Mouse (Mus musculus) right cerebral cortex, postnatal 10 days (tissue): ENCODE measurements at regions not wholly inside any gene's neighbourhood (a gene's known extent, or its start where the extent isn't known, plus 50 kb on each side); places are given as distances from the start of the nearest gene placed in this dataset.

Experiments
- DNase-seq, 2 experiments: peaks; one replicate each; pipeline ENCODE4 v3.0.0; 2021; ENCODE audit warnings: low spot score in 2 of 2

GRCm38 (mm10) chr9:8443315-8443714 is 100.6 kb upstream of the Trpc6 start:
- DNase-seq = peak in 1 of 2 experiments; percentile 23

DNA sequence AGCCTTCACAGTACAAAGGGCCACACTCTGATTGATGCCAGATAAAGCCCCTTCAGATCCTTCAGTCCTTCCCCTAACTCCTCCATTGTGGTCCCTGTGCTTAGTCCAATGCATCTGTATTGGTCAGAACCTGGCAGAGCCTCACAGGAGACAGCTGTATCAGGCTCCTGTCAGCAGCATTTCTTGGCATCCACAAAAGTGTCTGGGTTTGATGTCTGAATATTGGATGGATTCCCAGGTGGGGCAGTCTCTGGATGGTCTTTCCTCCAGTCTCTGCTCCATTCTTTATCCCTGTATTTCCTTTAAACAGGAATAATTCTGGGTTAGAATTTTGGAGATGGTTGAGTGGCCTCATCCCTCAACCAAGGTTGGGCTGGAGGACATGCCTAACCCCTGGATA is 92.5 kb upstream of the Trpc6 start:
- DNase-seq = no peak

GRCm38 (mm10) chr9:8453591-8453990 is 90.4 kb upstream of the Trpc6 start:
- no peak for DNase-seq

GRCm38 (mm10) chr9:8454557-8454956 is 89.4 kb upstream of the Trpc6 start:
- DNase-seq = no peak

DNA sequence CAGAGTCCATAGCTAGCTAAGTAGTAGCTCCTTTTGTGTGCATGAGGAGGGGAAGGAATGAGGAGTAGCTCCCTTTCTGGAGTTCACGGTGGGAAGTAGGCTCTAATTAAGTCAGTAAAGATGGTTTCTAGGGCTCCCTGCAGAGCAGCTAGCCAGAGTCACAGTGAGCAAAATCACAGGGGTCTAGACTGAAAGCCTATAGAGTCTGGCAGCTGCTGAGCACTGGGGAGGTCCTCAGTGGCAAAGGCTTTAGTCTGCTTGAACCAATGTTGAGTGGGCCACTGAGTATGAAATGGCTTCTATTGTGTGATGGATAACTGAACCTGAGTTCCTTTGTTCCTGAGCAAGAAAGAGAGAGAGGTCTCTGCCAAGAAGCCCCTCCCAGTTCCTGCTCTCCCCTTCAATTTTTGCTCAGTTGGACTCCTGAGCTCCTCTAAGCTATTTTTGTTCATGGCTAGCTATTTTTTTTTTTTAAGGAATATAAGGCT is 84.8 kb upstream of the Trpc6 start:
- DNase-seq = no peak

- DNase-seq = no peak
Measured at GRCm38 (mm10) chr9:8461737-8462136, 82.2 kb upstream of the Trpc6 start.

GRCm38 (mm10) chr9:8462881-8463280 is 81.1 kb upstream of the Trpc6 start:
- no peak for DNase-seq

- no peak for DNase-seq
Measured at GRCm38 (mm10) chr9:8486525-8486924, 57.4 kb upstream of the Trpc6 start.

DNA sequence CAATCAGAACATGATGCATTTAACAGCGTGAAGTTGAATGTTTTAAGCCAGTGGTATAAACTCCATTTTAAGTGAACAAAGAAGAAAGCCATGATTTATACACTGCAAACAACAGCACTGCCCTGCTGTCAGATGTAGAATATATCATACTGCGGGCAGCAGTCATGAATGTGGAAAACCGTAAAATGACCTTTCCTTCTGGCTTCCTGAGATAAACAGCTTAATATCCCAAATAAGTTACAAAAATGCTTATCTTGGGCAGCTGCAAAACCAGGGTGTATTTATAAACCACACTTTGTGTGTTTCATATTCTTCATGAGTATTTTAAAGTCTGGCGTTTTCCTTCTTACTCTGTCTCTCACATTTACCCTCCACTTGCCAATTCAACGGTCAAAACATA is 56.1 kb upstream of the Trpc6 start:
- no peak for DNase-seq
